Mouse (Mus musculus): ENCODE results near the gene Tmem141.
A peak's percentile ranks its signal among the peaks of the same experiment; 100 is the strongest.

Tmem141 gene

DNA sequence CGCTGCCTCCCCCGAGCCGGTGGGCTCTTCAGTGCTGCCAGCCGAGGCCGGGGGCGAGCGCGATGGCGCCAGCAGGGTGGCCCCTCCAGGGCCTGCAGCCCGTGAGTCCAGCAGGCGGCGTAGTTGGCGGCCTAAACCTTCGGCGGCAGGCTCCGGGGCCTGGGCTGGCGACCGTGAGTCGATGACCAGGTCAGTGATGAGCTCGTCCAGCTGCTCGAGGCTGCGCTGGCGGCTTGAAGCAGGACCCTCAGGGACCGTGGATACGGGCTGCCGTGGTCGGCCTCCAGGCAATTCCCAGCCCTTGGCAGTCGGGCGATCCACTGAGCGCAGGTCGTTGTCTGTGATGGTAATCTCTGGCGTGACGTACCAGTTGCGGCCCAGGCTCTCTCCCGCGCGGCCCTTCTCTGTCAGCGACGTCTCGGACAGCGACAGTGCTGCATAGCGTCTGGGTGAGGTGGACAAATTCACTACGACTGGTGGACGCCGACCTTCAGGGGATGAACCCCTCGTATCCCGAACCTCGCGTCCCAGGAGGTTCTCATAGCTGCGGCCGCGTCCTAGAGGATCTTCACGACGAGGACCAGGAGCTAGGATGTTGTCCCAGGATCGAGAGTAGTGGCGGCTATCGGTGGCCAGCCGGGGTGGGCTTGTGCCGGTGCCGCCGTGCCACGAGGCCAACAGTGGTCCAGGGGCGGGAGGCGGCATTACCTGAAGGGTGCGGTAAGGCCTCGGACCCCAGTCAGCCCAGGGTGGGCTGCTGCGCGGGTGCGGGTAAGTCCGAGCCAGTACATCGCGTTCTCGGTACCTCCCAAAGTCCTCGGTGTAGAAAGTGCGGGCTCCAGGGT, 43.6 kb downstream of the Tmem141 start:
- DNase-seq (ENCODE audit: low spot score in 2 of 2) = peak in 1 of 2 experiments; percentile 39

GRCm38 (mm10) chr2:25576965-25577891, 44.6 kb downstream of the Tmem141 start:
- no peak for DNase-seq (ENCODE audit: low spot score in 2 of 2)

DNA sequence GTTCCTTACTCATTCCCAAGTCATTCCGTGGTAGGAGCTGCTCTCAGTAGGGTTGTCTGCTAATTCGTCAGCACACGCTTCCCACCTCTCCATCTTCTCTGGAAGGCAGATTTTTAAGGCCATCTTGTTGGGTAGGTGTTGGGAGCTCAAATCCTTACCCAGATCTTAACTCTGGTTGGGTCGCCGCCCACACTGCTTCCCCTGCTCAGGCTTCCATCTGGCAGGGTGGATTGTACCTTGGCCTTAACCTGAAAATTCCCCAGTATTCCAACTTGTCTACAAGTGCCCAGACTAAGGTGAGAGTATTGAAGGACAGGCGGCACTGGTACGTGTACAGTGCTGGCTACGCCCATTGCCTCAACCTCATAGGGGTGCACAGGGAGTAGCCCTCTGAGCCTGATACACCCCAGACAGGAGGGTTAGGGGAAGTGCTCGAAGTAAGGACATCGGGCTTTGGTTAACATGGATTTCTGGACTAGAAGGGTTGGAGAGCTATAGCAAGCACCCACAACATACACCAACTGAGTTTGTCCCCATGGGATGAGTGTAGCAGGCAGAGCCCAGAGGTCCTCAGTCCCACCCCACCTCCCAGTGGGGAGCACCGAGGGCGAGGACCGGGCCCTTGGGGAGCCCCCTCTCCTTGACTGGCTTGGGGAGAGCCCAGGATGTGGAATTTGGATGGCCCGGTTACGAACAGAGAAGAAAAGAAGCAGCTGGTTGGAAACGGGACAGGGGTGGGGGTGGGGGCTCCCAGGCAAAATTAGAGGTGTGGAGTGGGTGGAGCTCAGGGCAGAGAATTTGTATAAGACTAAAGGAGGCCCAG, 45.6 kb downstream of the Tmem141 start:
- no peak for DNase-seq (ENCODE audit: low spot score in 2 of 2)

GRCm38 (mm10) chr2:25575432-25576027, 46.3 kb downstream of the Tmem141 start:
- peak in 1 of 2 experiments; percentile 46 for DNase-seq (ENCODE audit: low spot score in 2 of 2)

DNA sequence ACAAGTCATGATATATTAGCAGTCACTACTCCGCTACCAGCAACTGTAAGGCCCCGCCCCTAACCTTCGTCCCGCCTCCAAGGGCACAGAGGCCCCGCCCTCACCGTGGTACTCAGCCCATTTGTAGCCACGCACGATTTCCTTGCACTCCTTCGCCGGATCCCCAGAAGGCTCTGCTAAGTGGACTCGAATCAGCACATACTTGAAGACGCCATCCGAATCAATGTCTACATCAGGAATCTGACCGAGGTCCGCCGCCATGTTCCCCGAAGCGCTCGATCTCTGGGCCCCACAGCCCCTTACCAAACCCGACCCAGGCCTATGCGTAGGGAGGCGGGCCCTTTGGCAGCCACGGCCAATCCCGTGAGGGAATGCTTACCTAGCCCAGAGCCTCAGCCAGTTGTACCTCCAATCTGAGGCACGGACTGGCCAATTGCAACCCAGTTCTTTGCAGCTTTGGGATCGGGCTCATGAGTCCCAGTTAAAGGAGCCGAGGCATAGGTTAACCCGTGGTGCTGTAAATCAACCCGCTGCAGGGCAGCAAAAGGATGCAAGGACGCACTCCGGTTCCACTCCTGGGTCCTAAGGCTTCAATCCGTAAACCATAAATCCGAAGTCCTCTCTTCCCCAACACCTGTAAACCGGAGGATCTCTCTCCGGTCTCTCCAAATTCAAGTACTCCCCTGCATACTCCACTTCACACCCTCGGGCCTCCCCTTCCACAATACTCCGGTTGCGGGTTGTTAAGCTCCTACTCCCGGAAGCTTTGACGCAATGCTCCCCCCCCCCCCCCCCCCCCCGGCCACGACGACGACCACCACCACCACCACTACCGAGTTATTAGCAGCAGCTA, 47.0 kb downstream of the Tmem141 start, which contains the start of the genes Mamdc4 and Phpt1:
Mamdc4 (minus strand) TSS at position 267 of the 853 bp plus-strand sequence.
Phpt1 (minus strand) TSS at position 646 of the 853 bp plus-strand sequence.
- peak; percentile 87 to 95 for DNase-seq (ENCODE audit: low spot score in 2 of 2)

DNA sequence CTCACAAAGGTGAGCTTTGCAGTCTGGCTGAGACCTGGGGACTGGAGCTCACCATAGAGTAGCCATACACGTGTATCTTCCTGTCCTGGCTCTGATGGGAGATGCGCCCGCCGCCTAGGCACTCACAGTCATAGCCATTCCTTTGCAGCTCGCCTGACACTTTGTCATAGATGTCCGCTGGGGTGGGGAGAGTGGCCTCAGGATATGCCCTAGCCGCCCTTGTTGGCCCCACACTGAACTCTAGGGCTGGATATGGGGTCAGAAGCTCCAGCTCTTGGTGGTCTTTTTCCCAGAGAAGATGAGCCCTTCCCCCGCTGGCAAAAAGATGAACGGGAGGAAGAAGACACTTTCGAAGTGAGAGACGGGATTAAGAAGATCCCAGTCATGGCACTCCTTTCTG, 47.7 kb downstream of the Tmem141 start:
- no peak for DNase-seq (ENCODE audit: low spot score in 2 of 2)

- DNase-seq (ENCODE audit: low spot score in 2 of 2) = no peak
Observed at GRCm38 (mm10) chr2:25573068-25573467, 48.7 kb downstream of the Tmem141 start.

- no peak for DNase-seq (ENCODE audit: low spot score in 2 of 2)
Observed at GRCm38 (mm10) chr2:25571221-25571620, 50.6 kb downstream of the Tmem141 start.

Data from cerebellum, postnatal 4 days (tissue).